Mouse (Mus musculus) cerebellum, postnatal 14 days (tissue): ENCODE data around the gene Gja5.

Experiments
- DNase-seq, 2 experiments: peaks; one replicate each; pipeline ENCODE4 v3.0.0; 2021; ENCODE audit warnings: mixed read lengths in 2 of 2

The Gja5 gene

GRCm38 (mm10) chr3:96937606-96938005 lies 33.1 kb downstream of the Gja5 start:
- DNase-seq: peak in 1 of 2 experiments; percentile 9

- peak; percentile 96 to 98 for DNase-seq
Measured at GRCm38 (mm10) chr3:96938738-96939137, 34.2 kb downstream of the Gja5 start.

- DNase-seq: no peak
Measured at GRCm38 (mm10) chr3:96942706-96943105, 38.2 kb downstream of the Gja5 start.

GRCm38 (mm10) chr3:96953489-96954233 lies 49.2 kb downstream of the Gja5 start:
- DNase-seq: no peak

GRCm38 (mm10) chr3:96960597-96960996 lies 56.1 kb downstream of the Gja5 start:
- no peak for DNase-seq

- peak; percentile 26 to 43 for DNase-seq
Measured at GRCm38 (mm10) chr3:96963088-96964034, 58.9 kb downstream of the Gja5 start.

- DNase-seq: no peak
Measured at GRCm38 (mm10) chr3:96970986-96971385, 66.5 kb downstream of the Gja5 start.

- no peak for DNase-seq
Measured at GRCm38 (mm10) chr3:96974467-96974866, 70.0 kb downstream of the Gja5 start.

- DNase-seq: no peak
Measured at GRCm38 (mm10) chr3:96975628-96976027, 71.1 kb downstream of the Gja5 start.

GRCm38 (mm10) chr3:96977507-96977906 lies 73.0 kb downstream of the Gja5 start:
- no peak for DNase-seq

GRCm38 (mm10) chr3:96978469-96978868 lies 74.0 kb downstream of the Gja5 start:
- DNase-seq: no peak

- no peak for DNase-seq
Measured at GRCm38 (mm10) chr3:96979020-96979419, 74.5 kb downstream of the Gja5 start.

GRCm38 (mm10) chr3:96981833-96982232 lies 77.3 kb downstream of the Gja5 start:
- DNase-seq: peak in 1 of 2 experiments; percentile 5

- DNase-seq: peak; percentile 61 to 66
Measured at GRCm38 (mm10) chr3:96982666-96983065, 78.2 kb downstream of the Gja5 start.

- DNase-seq: no peak
Measured at GRCm38 (mm10) chr3:96992526-96992925, 88.0 kb downstream of the Gja5 start.

- DNase-seq: no peak
Measured at GRCm38 (mm10) chr3:96997770-96998169, 93.3 kb downstream of the Gja5 start.

- peak; percentile 32 to 60 for DNase-seq
Measured at GRCm38 (mm10) chr3:97003111-97003510, 98.6 kb downstream of the Gja5 start.

- DNase-seq: no peak
Measured at GRCm38 (mm10) chr3:97004509-97004908, 100.0 kb downstream of the Gja5 start.

- DNase-seq: no peak
Measured at GRCm38 (mm10) chr3:97007010-97007448, 102.5 kb downstream of the Gja5 start.

GRCm38 (mm10) chr3:97025226-97025625 lies 120.7 kb downstream of the Gja5 start:
- no peak for DNase-seq

GRCm38 (mm10) chr3:97032053-97032496 lies 127.6 kb downstream of the Gja5 start:
- DNase-seq: peak in 1 of 2 experiments; percentile 13

GRCm38 (mm10) chr3:97035558-97035957 lies 131.1 kb downstream of the Gja5 start:
- DNase-seq: no peak

GRCm38 (mm10) chr3:97037119-97037518 lies 132.6 kb downstream of the Gja5 start:
- DNase-seq: peak in 1 of 2 experiments; percentile 16
